Mouse (Mus musculus) yolk sac, embryonic 10.5 days (tissue): ENCODE measurements around the gene Ccdc9b.

Experiments
- DNase-seq: peaks from one replicate; pipeline ENCODE4 v3.0.0-alpha.2; 2017; ENCODE audit warnings: low spot score

Gene Ccdc9b

GRCm38 (mm10) chr2:118761906-118762783, at the start of gene Ccdc9b:
Gene Ccdc9b (minus strand): TSS chr2:118762661.
- DNase-seq: peak; percentile 81

- no peak for DNase-seq
These were observed 48.4 kb upstream of the Ccdc9b start for GRCm38 (mm10) chr2:118810861-118811260.

- DNase-seq: no peak
These were observed 44.4 kb upstream of the Ccdc9b start for GRCm38 (mm10) chr2:118806860-118807259.

GRCm38 (mm10) chr2:118805756-118806155, 43.3 kb upstream of the Ccdc9b start:
- no peak for DNase-seq

GRCm38 (mm10) chr2:118805137-118805536, 42.7 kb upstream of the Ccdc9b start:
- no peak for DNase-seq

GRCm38 (mm10) chr2:118804474-118804873, 42.0 kb upstream of the Ccdc9b start:
- no peak for DNase-seq

- no peak for DNase-seq
These were observed 40.2 kb upstream of the Ccdc9b start for GRCm38 (mm10) chr2:118802542-118803118.

- DNase-seq: no peak
These were observed 31.2 kb upstream of the Ccdc9b start for GRCm38 (mm10) chr2:118793636-118794035.

- DNase-seq: no peak
These were observed 29.8 kb upstream of the Ccdc9b start for GRCm38 (mm10) chr2:118792259-118792613.

- no peak for DNase-seq
These were observed 29.3 kb upstream of the Ccdc9b start for GRCm38 (mm10) chr2:118791591-118792258.

GRCm38 (mm10) chr2:118790551-118791525, 28.4 kb upstream of the Ccdc9b start:
- DNase-seq: peak; percentile 49

GRCm38 (mm10) chr2:118790221-118790550, 27.7 kb upstream of the Ccdc9b start:
- no peak for DNase-seq

GRCm38 (mm10) chr2:118789501-118789900, 27.0 kb upstream of the Ccdc9b start:
- no peak for DNase-seq

- no peak for DNase-seq
These were observed 24.1 kb upstream of the Ccdc9b start for GRCm38 (mm10) chr2:118786525-118786924.

GRCm38 (mm10) chr2:118783663-118784062, 21.2 kb upstream of the Ccdc9b start:
- DNase-seq: no peak

GRCm38 (mm10) chr2:118783093-118783492, 20.6 kb upstream of the Ccdc9b start:
- DNase-seq: peak; percentile 58

- peak; percentile 55 for DNase-seq
These were observed 19.8 kb upstream of the Ccdc9b start for GRCm38 (mm10) chr2:118782303-118782702.

- DNase-seq: no peak
These were observed 18.7 kb upstream of the Ccdc9b start for GRCm38 (mm10) chr2:118781115-118781514.

- peak; percentile 89 for DNase-seq
These were observed 17.3 kb upstream of the Ccdc9b start, which contains the start of gene Disp2 for GRCm38 (mm10) chr2:118779504-118780480. Gene Disp2 (plus strand): TSS chr2:118779719.

GRCm38 (mm10) chr2:118779065-118779464, 16.6 kb upstream of the Ccdc9b start:
- no peak for DNase-seq

- no peak for DNase-seq
These were observed 16.0 kb upstream of the Ccdc9b start for GRCm38 (mm10) chr2:118778418-118778817.
